Mouse (Mus musculus): ENCODE results near the gene BC049730. TPM values are rescaled to one million over a fixed set of nuclear protein-coding genes. Genes with fewer than 3 reads are reported as not detected.
"Not testable (repeated sequence)": the region's sequence is repeated elsewhere in the genome, so short reads cannot be mapped to it uniquely, and the experiment has no call there.

The BC049730 gene
- total RNA-seq (2021) = not detected
- long read RNA-seq, experiment 1 = 0 reads
- long read RNA-seq, experiment 2 = 0 reads

GRCm38 (mm10) chr7:24708832-24709292 is at the start of gene BC049730:
Gene BC049730 (plus strand): TSS chr7:24709242.
- DNase-seq = no peak
- intact Hi-C loops (cut with DNase I) = no loop called here
- no peak within 1 kb of the TSS for H3K27ac ChIP-seq

GRCm38 (mm10) chr7:24659737-24660357 is 49.2 kb upstream of the BC049730 start:
- intact Hi-C loops (cut with DNase I) = no loop called here
- no peak overlapping the region for H3K4me3 ChIP-seq
- DNase-seq = no peak
- no peak overlapping the region for H3K27ac ChIP-seq
- TF ChIP-seq CTCF (IDR thresholded peaks at IDR 0.05) = no peak

More at GRCm38 (mm10) chr7:24708832-24709292, at the start of gene BC049730:
- TF ChIP-seq CTCF (IDR thresholded peaks at IDR 0.05) = no peak
- H3K4me3 ChIP-seq = no peak within 1 kb of the TSS

GRCm38 (mm10) chr7:24661118-24661904 is 47.7 kb upstream of the BC049730 start:
- Histone ChIP-seq H3K27ac (no peak overlapping the region), H3K4me3 (no peak overlapping the region)
- intact Hi-C loops (cut with DNase I) = no loop called here
- no peak for TF ChIP-seq CTCF (IDR thresholded peaks at IDR 0.05)
- DNase-seq = no peak

GRCm38 (mm10) chr7:24662575-24662974 is 46.5 kb upstream of the BC049730 start:
- TF ChIP-seq CTCF (IDR thresholded peaks at IDR 0.05) = peak; percentile 86
- H3K4me3 ChIP-seq = no peak overlapping the region
- no peak overlapping the region for H3K27ac ChIP-seq
- DNase-seq = peak; percentile 61
- intact Hi-C loops (cut with DNase I) = no loop called here

GRCm38 (mm10) chr7:24664301-24664700 is 44.7 kb upstream of the BC049730 start:
- Histone ChIP-seq H3K4me3 (no peak overlapping the region), H3K27ac (no peak overlapping the region)
- no peak for DNase-seq
- intact Hi-C loops (cut with DNase I) = no loop called here
- TF ChIP-seq CTCF (IDR thresholded peaks at IDR 0.05) = no peak

- no peak for TF ChIP-seq CTCF (IDR thresholded peaks at IDR 0.05)
- no peak for DNase-seq
- H3K4me3 ChIP-seq = no peak overlapping the region
- no peak overlapping the region for H3K27ac ChIP-seq
- intact Hi-C loops (cut with DNase I) = no loop called here
These were observed 44.1 kb upstream of the BC049730 start for GRCm38 (mm10) chr7:24664959-24665358.

- no peak for DNase-seq
These were observed 37.0 kb upstream of the BC049730 start for GRCm38 (mm10) chr7:24671944-24672439.

GRCm38 (mm10) chr7:24676575-24676974 is 32.5 kb upstream of the BC049730 start, which contains the start of gene Tex101:
Gene Tex101 (minus strand): TSS chr7:24676675.
- Histone ChIP-seq H3K4me3 (no peak within 1 kb of the TSS), H3K27ac (no peak within 1 kb of the TSS)
- DNase-seq = no peak
- intact Hi-C loops (cut with DNase I) = no loop called here
- no peak for TF ChIP-seq CTCF (IDR thresholded peaks at IDR 0.05)

More at GRCm38 (mm10) chr7:24671944-24672439, 37.0 kb upstream of the BC049730 start:
- Histone ChIP-seq H3K4me3 (no peak overlapping the region), H3K27ac (no peak overlapping the region)
- no peak for TF ChIP-seq CTCF (IDR thresholded peaks at IDR 0.05)
- intact Hi-C loops (cut with DNase I) = loop anchor here (2.0 kb wide), 1 partner anchor 49 kb away; no protein-coding TSS in a partner anchor

- TF ChIP-seq CTCF (IDR thresholded peaks at IDR 0.05) = peak; percentile 30; the same call in 1 of the 2 replicates
- H3K4me3 ChIP-seq; intact Hi-C loops (cut with DNase I): not testable (repeated sequence)
These were observed 24.9 kb upstream of the BC049730 start for GRCm38 (mm10) chr7:24684121-24684520.

GRCm38 (mm10) chr7:24687519-24687918 is 21.5 kb upstream of the BC049730 start:
- intact Hi-C loops (cut with DNase I); H3K27ac ChIP-seq; H3K4me3 ChIP-seq; DNase-seq: not testable (repeated sequence)

More at GRCm38 (mm10) chr7:24684121-24684520, 24.9 kb upstream of the BC049730 start:
- not testable (repeated sequence) for H3K27ac ChIP-seq, DNase-seq

GRCm38 (mm10) chr7:24692693-24693092 is 16.3 kb upstream of the BC049730 start:
- H3K4me3 ChIP-seq; intact Hi-C loops (cut with DNase I): not testable (repeated sequence)

GRCm38 (mm10) chr7:24697891-24698290 is 11.2 kb upstream of the BC049730 start:
- DNase-seq = not testable (repeated sequence)

More at GRCm38 (mm10) chr7:24692693-24693092, 16.3 kb upstream of the BC049730 start:
- not testable (repeated sequence) for H3K27ac ChIP-seq, DNase-seq

GRCm38 (mm10) chr7:24702841-24703240 is 6.2 kb upstream of the BC049730 start:
- not testable (repeated sequence) for DNase-seq

More at GRCm38 (mm10) chr7:24697891-24698290, 11.2 kb upstream of the BC049730 start:
- intact Hi-C loops (cut with DNase I); H3K4me3 ChIP-seq; H3K27ac ChIP-seq: not testable (repeated sequence)

More at GRCm38 (mm10) chr7:24702841-24703240, 6.2 kb upstream of the BC049730 start:
- H3K27ac ChIP-seq; H3K4me3 ChIP-seq; intact Hi-C loops (cut with DNase I): not testable (repeated sequence)
